Mouse (Mus musculus) macrophage (primary cell): ENCODE results near the gene Tns2. TPM values are rescaled to one million over a fixed set of nuclear protein-coding genes. Genes with fewer than 3 reads are reported as not detected.

Experiments used
- H3K27ac ChIP-seq: fragments of 350-480 bp; formaldehyde crosslinking; 2 replicates; pipeline ENCODE4 v1.9.0; 2021
- H3K36me3 ChIP-seq: fragments of 350-480 bp; formaldehyde crosslinking; 2 replicates; pipeline ENCODE4 v1.9.0; 2021; ENCODE audit errors: inconsistent target
- H3K4me3 ChIP-seq: fragments of 350-480 bp; formaldehyde crosslinking; 2 replicates; pipeline ENCODE4 v1.9.0; 2021; ENCODE audit errors: inconsistent target
- H3K79me2 ChIP-seq: fragments of 350-480 bp; formaldehyde crosslinking; 2 replicates; pipeline ENCODE4 v1.9.0; 2021; ENCODE audit errors: inconsistent target
- WGBS: methylation state at CpG from one replicate; pipeline ENCODE4 v1.1.7; 2026; ENCODE audit warnings: inconsistent platforms; ENCODE audit not compliant: missing documents; 5-methylcytosine and 5-hydroxymethylcytosine counted together
- polyA plus RNA-seq: library from polyadenylated mRNA; stranded (reverse); fragments of 250-400 nt; gene quantifications from 3 replicates; pipeline ENCODE4 v1.2.4, GENCODE M21; 2018; ENCODE audit warnings: inconsistent platforms

Tns2 gene
- polyA plus RNA-seq, 1 experiment from 2014 or later = 0.37 TPM

DNA sequence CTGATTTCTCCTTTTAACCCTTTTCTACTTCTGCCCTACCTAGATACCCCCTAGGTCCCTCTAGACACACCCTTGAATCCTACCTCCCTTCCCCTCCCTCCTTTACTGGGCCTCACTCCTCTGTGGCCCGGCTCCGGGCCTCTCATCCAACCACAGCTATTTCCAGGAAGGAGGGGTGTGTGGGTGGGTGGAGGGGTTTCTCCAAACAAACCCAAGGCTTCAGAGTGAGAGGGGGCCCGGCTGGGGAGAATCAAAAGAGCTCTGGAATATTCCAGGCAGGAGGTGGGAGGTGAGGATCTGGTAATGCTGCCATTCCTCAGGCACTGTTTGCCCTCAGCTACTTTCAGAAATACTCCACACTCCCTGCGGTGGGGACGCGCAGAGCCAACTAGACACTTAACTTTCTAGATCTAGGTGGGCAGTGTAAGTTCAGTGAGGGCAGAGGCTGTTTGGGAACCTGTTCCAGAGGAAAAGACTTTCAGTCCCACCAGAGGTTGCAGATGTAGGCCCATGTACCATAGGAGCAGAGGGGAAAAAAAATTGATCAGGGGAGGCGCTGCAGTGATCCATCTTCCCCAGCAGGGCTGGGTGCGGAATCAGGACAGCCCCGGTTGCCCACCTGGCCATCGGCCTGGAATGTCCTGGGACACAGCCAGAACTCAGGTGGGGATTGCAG is 921 bp downstream of the Tns2 start:
- Histone ChIP-seq H3K4me3 (no peak overlapping the region), H3K36me3 (peaks cover under 1% of the 10 kb centered on the region; the same call in 1 of the 2 replicates), H3K27ac (no peak overlapping the region), H3K79me2 (no peaks in the 10 kb centered on the region)
- WGBS = 67% methylated on average over 10 of the region's 10 CpGs

GRCm38 (mm10) chr15:102101672-102102541 is 1.7 kb downstream of the Tns2 start:
- Histone ChIP-seq H3K27ac (no peak overlapping the region), H3K4me3 (no peak overlapping the region), H3K36me3 (no peaks in the 10 kb centered on the region), H3K79me2 (no peaks in the 10 kb centered on the region)
- WGBS = 70% methylated on average over 11 of the region's 11 CpGs

GRCm38 (mm10) chr15:102102548-102103121 is 2.4 kb downstream of the Tns2 start:
- WGBS = 74% methylated on average over 6 of the region's 6 CpGs
- no peaks in the 10 kb centered on the region for H3K36me3 ChIP-seq
- H3K79me2 ChIP-seq = no peaks in the 10 kb centered on the region
- H3K4me3 ChIP-seq = no peak overlapping the region
- H3K27ac ChIP-seq = no peak overlapping the region

DNA sequence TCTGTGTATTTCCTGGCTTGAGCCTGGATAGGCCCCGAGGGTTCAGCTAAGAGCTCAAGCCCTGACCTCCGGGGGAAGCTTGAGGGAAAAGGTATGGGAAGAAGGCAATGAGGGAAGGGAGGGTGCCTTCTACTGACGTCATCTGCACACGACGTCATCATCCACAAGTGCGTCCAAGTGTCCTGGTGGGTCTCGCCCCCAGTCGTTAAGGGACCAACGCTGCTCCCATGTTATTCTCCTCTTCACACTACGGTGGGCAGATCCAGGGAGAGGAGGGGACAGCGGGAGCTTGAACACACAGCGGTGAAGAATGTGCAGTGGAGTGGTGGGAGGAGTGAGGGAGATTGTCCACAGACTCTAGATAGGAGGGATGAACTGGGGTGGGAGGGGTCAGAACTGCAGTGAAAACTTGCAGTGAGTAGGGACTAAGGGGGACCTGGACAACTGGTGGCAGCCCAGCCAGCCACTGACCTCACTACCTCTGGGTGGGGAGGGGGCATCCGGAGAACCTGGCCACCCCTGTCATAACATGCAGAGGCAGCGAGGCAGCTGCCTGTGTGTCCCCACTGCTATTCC is 3.2 kb downstream of the Tns2 start:
- H3K4me3 ChIP-seq = no peak overlapping the region
- H3K36me3 ChIP-seq = no peaks in the 10 kb centered on the region
- H3K27ac ChIP-seq = no peak overlapping the region
- 94% methylated on average over 14 of the region's 14 CpGs for WGBS
- H3K79me2 ChIP-seq = no peaks in the 10 kb centered on the region

GRCm38 (mm10) chr15:102103947-102104555 is 3.8 kb downstream of the Tns2 start:
- Histone ChIP-seq H3K27ac (no peak overlapping the region), H3K79me2 (no peaks in the 10 kb centered on the region)
- WGBS = 84% methylated on average over 12 of the region's 12 CpGs

DNA sequence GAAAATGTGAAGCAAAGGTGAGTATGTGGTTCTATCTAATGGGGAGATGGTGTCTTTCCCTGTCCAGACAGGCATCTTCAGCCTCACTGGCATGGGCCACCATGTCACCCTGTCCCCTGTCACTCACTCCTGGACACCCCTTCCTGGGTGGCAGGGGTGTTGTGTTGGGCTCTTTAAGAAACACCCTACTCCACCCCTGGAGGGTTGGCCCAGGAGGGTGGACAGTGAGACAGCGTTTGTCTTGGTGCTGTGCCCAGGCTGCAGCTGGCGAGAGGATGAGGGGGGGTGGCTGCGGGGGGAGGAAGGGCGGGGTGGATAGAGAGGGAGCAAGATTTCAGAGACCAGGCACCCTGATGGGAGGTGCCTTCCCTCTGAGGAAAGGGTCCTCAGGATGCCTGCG is 5.1 kb downstream of the Tns2 start:
- 8% methylated on average over 5 of the region's 5 CpGs for WGBS
- H3K27ac ChIP-seq = no peak overlapping the region
- H3K4me3 ChIP-seq = no peak overlapping the region
- H3K36me3 ChIP-seq = no peaks in the 10 kb centered on the region
- no peaks in the 10 kb centered on the region for H3K79me2 ChIP-seq

More at GRCm38 (mm10) chr15:102103947-102104555, 3.8 kb downstream of the Tns2 start:
- Histone ChIP-seq H3K4me3 (no peak overlapping the region), H3K36me3 (no peaks in the 10 kb centered on the region)

DNA sequence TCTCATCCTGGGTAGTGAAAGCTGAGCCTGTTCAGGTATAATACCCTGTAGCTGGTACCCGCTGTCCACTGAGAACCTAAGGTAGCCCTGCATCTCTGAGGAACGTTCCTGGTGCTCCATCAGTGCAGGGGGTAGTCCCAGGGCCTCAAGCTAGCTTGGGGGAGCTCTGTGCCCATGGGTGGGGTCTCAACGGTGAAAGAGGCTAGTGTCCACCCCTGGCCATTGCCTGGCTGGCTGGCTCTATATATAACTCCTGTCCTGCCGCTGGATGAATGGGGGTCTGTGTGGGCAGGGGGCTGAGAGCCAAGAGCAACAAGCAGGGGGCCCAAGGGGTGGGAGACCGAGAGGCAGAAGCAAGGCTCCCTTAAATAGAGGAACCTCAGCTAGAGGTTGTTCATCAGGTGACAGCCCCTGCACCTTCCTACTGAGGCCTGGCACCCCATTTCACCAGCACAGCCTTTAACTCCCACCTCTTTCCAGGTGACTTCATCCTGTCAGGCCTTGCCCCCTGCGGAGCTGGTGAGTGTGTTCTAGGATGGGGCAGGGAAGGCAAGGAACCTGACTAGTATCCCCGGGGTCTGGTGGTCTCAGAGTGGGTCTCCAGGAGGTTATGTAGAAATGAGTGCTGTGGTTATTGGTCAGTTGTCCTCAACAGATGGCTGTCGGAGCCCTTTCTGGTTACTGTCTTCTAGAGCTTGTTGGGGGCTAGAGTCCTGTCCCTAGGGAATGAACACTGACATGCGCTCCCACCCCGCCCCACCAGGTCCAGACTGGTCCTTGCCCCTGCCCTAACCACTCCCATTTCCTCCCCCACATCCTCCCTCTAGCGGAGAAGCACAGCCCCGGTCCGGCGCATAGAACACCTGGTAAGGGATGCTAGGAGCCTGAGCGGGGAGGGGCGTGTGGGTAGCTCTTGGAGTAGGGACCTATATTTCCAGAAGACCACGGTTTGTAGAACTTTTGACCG is 5.8 kb downstream of the Tns2 start:
- Histone ChIP-seq H3K4me3 (no peak overlapping the region), H3K79me2 (no peaks in the 10 kb centered on the region), H3K27ac (no peak overlapping the region), H3K36me3 (no peaks in the 10 kb centered on the region)
- 19% methylated on average over 16 of the region's 18 CpGs for WGBS

DNA sequence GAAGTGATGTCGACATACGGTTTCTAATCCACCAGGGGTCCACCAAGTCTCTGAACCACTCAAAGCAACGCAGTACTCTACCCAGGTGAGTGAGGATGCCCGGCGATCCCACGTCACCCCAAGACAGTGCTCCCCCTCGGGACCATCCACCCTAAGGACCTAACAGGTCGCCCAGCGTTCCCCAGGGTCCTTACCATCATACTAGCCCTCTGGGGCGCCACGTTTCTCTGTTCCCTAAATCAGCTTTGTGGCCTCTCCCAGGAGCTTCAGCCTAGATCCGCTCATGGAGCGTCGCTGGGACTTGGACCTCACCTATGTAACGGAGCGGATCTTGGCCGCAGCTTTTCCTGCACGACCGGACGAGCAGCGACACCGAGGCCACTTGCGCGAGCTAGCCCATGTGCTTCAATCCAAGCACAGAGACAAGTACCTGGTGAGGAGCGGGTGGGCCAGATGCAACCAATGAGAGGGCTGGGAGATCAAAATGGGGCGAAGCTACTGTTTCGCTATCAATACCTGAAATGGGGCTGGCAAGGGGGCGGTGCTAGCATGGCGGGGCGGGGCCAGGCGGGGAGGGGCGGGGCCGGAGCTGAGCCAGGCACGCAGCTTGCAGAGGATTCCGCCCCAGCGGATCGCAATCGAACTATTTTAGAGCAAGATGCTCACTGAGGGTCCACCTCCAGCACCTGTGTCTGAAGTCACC is 6.7 kb downstream of the Tns2 start:
- Histone ChIP-seq H3K4me3 (no peak overlapping the region), H3K79me2 (no peaks in the 10 kb centered on the region), H3K27ac (no peak overlapping the region), H3K36me3 (no peaks in the 10 kb centered on the region)
- WGBS = 52% methylated on average over 38 of the region's 38 CpGs

DNA sequence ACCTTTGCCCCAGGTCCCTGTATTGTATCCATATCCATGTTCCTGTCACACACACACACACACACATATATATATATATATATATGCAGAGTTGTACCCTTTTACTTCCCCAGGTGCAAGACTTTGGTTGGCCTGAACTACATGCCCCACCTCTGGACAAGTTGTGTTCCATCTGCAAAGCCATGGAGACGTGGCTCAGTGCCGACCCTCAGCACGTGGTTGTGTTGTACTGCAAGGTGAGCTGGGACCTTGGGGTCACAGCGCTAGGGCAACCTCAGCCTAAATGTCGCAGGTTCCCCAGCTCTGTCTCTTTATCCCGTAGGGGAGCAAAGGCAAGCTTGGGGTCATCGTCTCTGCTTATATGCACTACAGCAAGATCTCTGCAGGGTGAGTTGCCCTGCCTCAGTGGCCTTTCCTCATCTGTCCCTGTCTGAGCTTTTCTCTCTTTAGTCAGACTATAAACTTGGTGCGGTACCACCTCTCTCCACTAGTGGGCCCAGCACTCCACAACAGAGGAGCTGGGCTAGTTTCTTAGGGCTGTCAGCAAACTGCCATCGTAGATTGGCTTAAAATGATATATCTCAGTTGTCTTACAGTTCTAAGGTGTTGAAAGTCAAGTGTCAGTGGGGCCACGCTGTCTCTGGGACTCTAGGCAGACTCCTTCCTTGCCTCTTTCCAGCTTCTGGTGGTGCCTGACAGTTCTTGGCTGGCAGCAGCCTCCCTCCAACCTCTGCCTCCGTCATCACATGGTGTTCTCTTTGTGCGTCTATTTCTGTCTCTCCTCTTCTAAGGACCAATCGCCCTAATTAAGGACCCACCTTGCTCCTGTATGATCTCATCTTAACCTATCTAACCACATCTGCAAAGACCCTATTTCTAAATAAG is 7.7 kb downstream of the Tns2 start:
- 47% methylated on average over 13 of the region's 13 CpGs for WGBS
- Histone ChIP-seq H3K36me3 (no peaks in the 10 kb centered on the region), H3K79me2 (no peaks in the 10 kb centered on the region), H3K4me3 (no peak overlapping the region), H3K27ac (no peak overlapping the region)

DNA sequence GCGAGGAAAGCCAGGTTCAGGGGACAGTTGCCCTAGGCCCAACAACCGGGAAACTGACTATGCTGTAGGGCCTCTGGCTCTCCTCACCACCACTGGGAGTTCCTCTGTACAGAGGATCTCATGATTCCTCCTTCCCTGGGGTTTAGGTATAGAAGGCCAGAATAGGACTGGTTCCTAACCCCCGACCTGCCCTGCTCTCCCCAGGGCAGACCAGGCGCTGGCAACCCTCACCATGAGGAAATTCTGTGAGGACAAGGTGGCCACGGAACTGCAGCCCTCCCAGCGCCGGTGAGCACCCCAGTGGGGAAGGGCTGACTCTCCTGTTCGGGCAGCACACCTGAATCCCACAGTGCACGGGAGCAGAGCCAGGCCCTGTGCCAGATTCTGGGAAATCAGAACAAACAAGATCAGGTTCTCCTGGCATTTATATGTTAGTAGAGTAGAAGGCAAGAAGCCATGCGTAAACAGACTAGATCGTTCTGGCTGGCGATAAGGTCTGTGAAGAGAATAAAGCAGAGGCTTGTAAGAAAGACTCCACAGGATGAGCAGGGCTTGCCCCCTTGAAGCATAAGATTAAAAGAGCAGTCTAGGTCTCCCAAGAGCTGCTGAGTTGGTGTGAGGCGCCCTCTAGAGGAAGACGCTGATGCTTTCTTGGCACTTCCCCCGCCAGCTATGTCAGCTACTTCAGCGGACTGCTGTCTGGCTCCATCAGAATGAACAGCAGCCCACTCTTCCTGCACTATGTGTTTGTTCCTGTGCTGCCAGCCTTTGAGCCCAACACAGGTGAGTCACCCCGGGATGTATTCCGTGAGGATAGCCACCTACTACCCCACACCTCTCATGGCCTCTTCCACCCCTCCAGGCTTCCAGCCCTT is 8.7 kb downstream of the Tns2 start:
- WGBS = 49% methylated on average over 18 of the region's 18 CpGs
- H3K27ac ChIP-seq = no peak overlapping the region
- H3K79me2 ChIP-seq = no peaks in the 10 kb centered on the region
- H3K36me3 ChIP-seq = no peaks in the 10 kb centered on the region
- no peak overlapping the region for H3K4me3 ChIP-seq

GRCm38 (mm10) chr15:102110271-102110670 is 10.1 kb downstream of the Tns2 start:
- H3K36me3 ChIP-seq = no peaks in the 10 kb centered on the region
- H3K27ac ChIP-seq = no peak overlapping the region
- H3K4me3 ChIP-seq = no peak overlapping the region
- 91% methylated on average over 7 of the region's 7 CpGs for WGBS
- no peaks in the 10 kb centered on the region for H3K79me2 ChIP-seq
